Mouse (Mus musculus): ENCODE measurements around the gene Dhx37. TPM values are rescaled to one million over a fixed set of nuclear protein-coding genes. Genes with fewer than 3 reads are reported as not detected.

The Dhx37 gene
- polyA plus RNA-seq (2015; fragmentation: Nextera tagmentation; extraction: Ambion mirVana) = 9.9 and 10.9 TPM in 2 replicates

DNA sequence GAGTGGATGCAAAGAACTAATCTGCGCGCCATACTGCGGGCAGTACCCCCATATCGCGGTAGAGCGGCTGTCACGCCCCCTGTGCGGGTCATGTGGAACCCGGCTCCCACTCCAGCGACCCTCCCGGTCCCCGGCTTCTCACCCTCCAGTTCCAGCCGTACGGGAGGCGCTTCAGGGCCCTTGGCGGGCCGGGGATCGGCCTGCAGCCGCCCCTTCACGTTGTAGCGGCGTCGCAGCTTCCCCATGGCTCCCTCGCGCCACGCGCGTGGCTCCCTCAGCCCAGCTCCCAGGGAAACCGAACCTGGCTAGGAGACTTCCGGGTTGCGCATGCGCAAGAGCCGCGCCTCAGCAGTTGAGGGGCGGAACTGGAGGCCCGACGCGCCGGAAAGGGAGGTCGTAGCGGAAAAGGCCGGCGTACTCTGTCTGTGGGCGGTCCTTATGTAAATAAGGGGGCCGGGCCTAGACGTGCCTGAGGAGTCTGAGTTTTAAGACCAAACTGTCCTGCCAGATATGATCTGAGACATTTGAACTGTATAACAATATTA is at the start of gene Dhx37:
Gene Dhx37, minus strand, starts transcription at position 329 of the 545 bp plus-strand sequence.
- Histone ChIP-seq H3K27me3 (replicated peaks) (no peaks in the 10 kb centered on the region), H3K9ac (replicated peaks) (peak within 1 kb of the TSS; percentile 86), H3K27ac (replicated peaks) (peak within 1 kb of the TSS; percentile 80), H3K4me1 (peaks cover 12% of the 10 kb centered on the region), H3K4me2 (peak within 1 kb of the TSS; percentile 91), H3K9me3 (replicated peaks) (no peaks in the 10 kb centered on the region), H3K36me3 (peaks cover 28% of the 10 kb centered on the region), H3K4me3 (replicated peaks) (peak within 1 kb of the TSS; percentile 94)
- ATAC-seq (ENCODE audit: low FRiP score) = peak; percentile 96
- WGBS = under 1% methylated on average over 46 of the region's 46 CpGs

DNA sequence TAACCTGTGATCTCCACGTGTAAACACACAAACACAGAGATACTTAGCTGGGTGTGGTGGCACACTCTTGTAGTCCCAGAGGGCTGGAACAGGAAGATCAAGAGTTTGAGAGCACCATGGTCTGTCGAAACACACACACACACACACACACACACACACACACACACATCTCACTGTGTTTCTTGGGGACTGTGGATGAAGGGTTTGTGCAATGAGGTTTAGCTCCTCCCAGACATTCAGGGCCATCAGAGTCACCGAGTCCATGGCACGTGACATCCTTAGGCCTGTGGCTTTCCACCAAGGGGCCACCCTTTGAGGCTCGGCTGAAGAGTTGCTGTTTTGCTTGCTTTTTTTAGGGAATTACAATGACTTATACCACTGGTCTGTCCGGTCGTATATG is 48.6 kb upstream of the Dhx37 start:
- H3K4me3 ChIP-seq (replicated peaks) = no peak overlapping the region
- no peaks in the 10 kb centered on the region for H3K9me3 ChIP-seq (replicated peaks)
- H3K27ac ChIP-seq (replicated peaks) = no peak overlapping the region
- 94% methylated on average over 7 of the region's 7 CpGs for WGBS
- no peak overlapping the region for H3K4me2 ChIP-seq
- H3K27me3 ChIP-seq (replicated peaks) = no peaks in the 10 kb centered on the region
- peaks cover 35% of the 10 kb centered on the region for H3K4me1 ChIP-seq
- no peak overlapping the region for H3K9ac ChIP-seq (replicated peaks)
- peaks cover 42% of the 10 kb centered on the region for H3K36me3 ChIP-seq
- no peak for ATAC-seq (ENCODE audit: low FRiP score)

DNA sequence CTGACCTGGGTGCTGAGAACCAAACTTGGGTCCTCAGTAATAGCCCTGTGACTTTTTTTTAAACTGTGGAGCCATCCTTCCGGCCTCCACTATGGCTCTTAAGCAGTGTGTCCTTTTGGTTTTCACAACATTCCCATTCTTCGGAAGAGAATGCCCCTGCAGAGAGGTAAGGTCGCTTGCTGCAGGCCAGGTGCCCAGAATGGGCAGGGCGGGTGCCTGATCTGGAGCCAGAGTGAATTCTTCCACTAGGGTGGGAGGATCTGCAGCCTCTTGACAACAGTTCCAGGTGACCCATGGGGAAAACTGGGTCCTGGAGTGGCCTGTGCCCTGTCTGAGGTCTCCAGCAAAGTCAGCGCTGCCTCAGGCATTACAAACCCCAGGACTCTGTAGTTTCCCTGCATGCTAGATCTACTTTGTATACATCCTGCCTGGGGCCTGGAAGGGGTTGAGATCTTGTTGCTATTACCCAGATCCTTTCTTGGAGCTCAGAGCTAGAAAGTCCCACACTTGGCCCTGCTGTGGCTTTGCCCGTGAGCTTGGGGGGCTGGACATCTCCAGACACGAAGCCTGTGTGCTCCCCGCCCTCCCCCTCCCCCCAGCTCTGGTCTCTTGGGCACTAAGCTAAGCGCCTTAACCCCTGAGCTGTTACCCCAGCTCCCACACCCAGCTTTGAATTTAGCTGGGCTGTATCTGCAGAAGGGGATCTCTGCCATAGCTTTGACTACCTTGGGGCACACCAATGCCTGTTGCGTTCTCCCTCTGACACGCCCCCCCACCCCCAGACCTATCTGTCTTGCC is 46.7 kb upstream of the Dhx37 start:
- H3K4me1 ChIP-seq = peaks cover 45% of the 10 kb centered on the region
- H3K27me3 ChIP-seq (replicated peaks) = no peaks in the 10 kb centered on the region
- 81% methylated on average over 11 of the region's 11 CpGs for WGBS
- peaks cover 31% of the 10 kb centered on the region for H3K36me3 ChIP-seq
- no peak overlapping the region for H3K4me2 ChIP-seq
- no peak for ATAC-seq (ENCODE audit: low FRiP score)
- H3K4me3 ChIP-seq (replicated peaks) = no peak overlapping the region
- no peak overlapping the region for H3K9ac ChIP-seq (replicated peaks)
- no peaks in the 10 kb centered on the region for H3K9me3 ChIP-seq (replicated peaks)
- H3K27ac ChIP-seq (replicated peaks) = no peak overlapping the region

DNA sequence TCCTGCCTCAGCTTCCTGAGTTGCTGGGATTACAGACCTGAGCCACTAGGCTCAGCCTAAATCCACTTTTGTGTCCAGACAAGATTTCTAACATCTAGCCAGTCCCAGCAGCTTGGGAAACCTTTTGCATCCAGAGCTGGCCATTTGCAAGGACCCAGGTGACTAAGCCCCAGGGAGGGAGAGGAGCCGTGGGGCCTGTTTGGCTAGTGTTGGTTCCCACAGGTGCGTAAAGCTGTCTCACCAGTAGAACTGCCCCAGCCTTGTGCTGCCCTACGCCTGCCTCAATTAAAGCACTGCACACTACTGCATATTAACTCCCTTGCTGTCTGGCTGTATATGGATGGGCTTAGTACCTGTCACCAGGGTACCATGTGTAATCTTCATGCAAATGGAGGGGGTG is 45.5 kb upstream of the Dhx37 start:
- H3K4me2 ChIP-seq = no peak overlapping the region
- no peak for ATAC-seq (ENCODE audit: low FRiP score)
- 91% methylated on average over 3 of the region's 3 CpGs for WGBS
- no peak overlapping the region for H3K27ac ChIP-seq (replicated peaks)
- no peaks in the 10 kb centered on the region for H3K27me3 ChIP-seq (replicated peaks)
- peaks cover 19% of the 10 kb centered on the region for H3K36me3 ChIP-seq
- peaks cover 51% of the 10 kb centered on the region for H3K4me1 ChIP-seq
- H3K9me3 ChIP-seq (replicated peaks) = no peaks in the 10 kb centered on the region
- H3K4me3 ChIP-seq (replicated peaks) = no peak overlapping the region
- H3K9ac ChIP-seq (replicated peaks) = no peak overlapping the region

DNA sequence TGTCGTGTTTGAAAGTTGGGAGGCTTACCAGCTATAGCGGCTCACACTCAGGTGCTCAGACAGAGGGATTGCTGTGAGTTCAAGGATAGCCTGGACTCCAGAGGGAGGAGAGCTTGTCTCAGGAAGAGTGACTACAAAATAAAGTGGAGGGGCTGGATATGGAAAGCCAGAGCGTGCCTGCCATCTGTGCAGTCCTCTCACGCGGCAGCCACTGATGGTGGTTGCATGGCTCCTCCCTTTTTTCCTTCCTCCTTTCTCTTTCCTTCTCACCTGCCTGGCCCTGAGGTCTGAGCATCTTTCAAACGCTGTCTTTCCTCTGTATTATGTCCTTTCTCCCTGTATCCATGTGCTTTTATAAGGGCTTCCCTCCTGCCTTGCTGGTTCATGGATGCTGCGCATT is 44.1 kb upstream of the Dhx37 start:
- no peaks in the 10 kb centered on the region for H3K9me3 ChIP-seq (replicated peaks)
- no peak overlapping the region for H3K9ac ChIP-seq (replicated peaks)
- ATAC-seq (ENCODE audit: low FRiP score) = no peak
- H3K4me1 ChIP-seq = peaks cover 51% of the 10 kb centered on the region
- H3K27ac ChIP-seq (replicated peaks) = no peak overlapping the region
- peaks cover 12% of the 10 kb centered on the region for H3K36me3 ChIP-seq
- no peaks in the 10 kb centered on the region for H3K27me3 ChIP-seq (replicated peaks)
- peak overlapping the region; percentile 89 for H3K4me2 ChIP-seq
- 83% methylated on average over 7 of the region's 7 CpGs for whole genome bisulfite sequencing
- H3K4me3 ChIP-seq (replicated peaks) = peak overlapping the region; percentile 95; the same call in 1 of the 2 replicates

DNA sequence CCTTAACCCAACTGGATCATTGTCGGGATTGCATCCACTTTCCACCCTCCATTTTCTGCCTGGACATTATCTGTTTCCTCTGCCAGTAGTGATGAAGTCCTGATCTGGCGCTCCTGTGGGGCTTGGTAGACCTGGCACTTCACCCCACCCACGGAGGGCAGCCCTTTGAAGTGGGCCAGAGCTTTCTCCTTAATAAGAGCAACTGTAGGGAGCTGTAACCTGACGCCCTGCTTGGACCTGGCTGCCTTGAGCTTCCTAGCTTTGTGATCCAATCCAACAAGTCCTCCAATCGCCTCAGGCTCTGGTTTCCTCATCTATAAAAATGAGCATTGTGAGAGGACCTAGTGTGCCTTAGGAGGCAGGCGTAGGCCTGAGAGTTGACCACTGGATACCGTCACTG is 43.6 kb upstream of the Dhx37 start:
- Histone ChIP-seq H3K4me1 (peaks cover 51% of the 10 kb centered on the region), H3K27ac (replicated peaks) (no peak overlapping the region), H3K4me2 (peak overlapping the region; percentile 89), H3K9me3 (replicated peaks) (no peaks in the 10 kb centered on the region), H3K36me3 (peaks cover 7% of the 10 kb centered on the region), H3K9ac (replicated peaks) (peak overlapping the region; percentile 91; the same call in 1 of the 2 replicates), H3K4me3 (replicated peaks) (peak overlapping the region; percentile 95), H3K27me3 (replicated peaks) (no peaks in the 10 kb centered on the region)
- ATAC-seq (ENCODE audit: low FRiP score) = no peak
- WGBS = 64% methylated on average over 7 of the region's 7 CpGs

DNA sequence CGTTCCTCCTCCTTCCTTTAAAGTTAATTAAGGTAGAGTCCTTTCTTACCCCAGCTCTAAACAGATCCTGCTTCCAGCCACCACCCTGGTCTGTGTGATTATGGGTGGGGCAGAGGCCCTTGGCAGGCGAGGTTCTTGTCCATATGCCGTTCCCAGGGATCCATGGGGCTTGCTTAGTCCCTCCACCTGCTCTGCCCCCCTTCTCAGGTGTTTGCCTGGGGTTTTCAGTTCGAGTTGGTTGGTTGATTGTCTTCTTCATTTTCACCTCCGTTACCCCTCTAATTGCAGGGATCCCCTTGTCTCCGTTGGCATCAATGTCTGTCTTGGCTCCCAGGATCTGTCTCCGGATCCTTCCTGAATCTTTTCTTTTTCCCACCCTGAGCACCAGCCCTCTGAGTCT is 42.9 kb upstream of the Dhx37 start:
- ATAC-seq (ENCODE audit: low FRiP score) = no peak
- 0 out of 2 replicates have a peak overlapping the region, but pooled peaks have one; percentile 89 for H3K27ac ChIP-seq (replicated peaks)
- no peaks in the 10 kb centered on the region for H3K27me3 ChIP-seq (replicated peaks)
- peak overlapping the region; percentile 95 for H3K4me3 ChIP-seq (replicated peaks)
- H3K4me1 ChIP-seq = peaks cover 51% of the 10 kb centered on the region
- WGBS = 67% methylated on average over 7 of the region's 7 CpGs
- peak overlapping the region; percentile 91 for H3K9ac ChIP-seq (replicated peaks)
- H3K9me3 ChIP-seq (replicated peaks) = no peaks in the 10 kb centered on the region
- H3K36me3 ChIP-seq = 0 out of 2 replicates have a peak, but pooled peaks cover 6% of the 10 kb centered on the region
- H3K4me2 ChIP-seq = peak overlapping the region; percentile 89

DNA sequence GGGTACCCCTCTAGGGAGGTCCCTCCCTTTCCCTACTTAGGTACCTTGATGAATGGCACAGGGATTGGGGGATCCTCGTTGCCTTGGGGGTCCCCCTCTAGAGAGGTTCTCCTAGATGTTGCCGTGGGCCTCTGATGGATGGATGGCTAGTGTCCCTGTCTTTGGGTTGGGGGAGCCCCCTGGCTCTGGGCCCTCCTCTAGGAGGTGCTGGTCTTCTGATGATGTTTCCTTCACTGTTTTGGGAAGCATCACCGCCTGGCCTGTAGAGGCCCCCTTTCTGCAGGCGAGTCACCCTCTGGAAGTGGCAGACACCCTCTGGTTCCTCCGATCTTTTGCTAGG is 42.3 kb upstream of the Dhx37 start:
- Histone ChIP-seq H3K4me1 (peaks cover 51% of the 10 kb centered on the region), H3K27ac (replicated peaks) (peak overlapping the region; percentile 89), H3K36me3 (0 out of 2 replicates have a peak, but pooled peaks cover 6% of the 10 kb centered on the region), H3K9me3 (replicated peaks) (no peaks in the 10 kb centered on the region), H3K27me3 (replicated peaks) (no peaks in the 10 kb centered on the region), H3K4me3 (replicated peaks) (peak overlapping the region; percentile 95), H3K9ac (replicated peaks) (peak overlapping the region; percentile 91), H3K4me2 (peak overlapping the region; percentile 89)
- ATAC-seq (ENCODE audit: low FRiP score) = peak; percentile 45; the same call in 1 of the 2 replicates
- WGBS = 8% methylated on average over 5 of the region's 5 CpGs

DNA sequence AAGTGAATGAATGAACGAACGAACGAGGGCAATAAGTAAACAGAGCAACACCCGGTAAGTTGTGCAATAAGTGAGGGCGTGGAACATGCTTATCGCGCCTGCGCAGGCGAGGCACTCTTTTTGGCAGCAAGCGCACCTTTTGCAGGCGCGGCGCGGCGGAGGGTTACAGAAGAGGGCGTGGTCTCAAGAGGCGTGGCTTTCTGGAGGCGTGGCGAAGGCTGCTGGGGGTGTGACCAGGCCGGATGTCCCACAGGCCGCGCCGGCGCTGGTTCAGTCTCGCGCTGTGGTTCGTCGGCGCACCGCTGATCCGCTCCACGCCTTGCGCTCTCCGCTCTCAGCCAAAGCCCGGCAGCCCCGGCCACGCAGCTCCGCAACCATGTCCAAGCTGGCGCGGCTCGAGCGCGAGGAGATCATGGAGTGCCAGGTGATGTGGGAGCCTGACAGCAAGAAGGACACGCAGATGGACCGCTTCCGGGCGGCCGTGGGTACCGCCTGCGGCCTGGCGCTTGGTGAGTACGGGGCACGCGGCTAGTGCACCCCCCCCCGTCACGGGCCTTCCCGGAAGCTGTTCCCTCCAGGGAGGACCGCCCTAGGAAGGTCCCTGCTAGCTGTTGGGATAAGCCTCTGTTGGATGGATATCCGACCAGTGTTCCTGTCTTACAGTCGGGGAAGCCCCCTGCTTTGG is 41.8 kb upstream of the Dhx37 start, which contains the start of gene Aacs:
Gene Aacs, plus strand, starts transcription at position 214 of the 685 bp plus-strand sequence.
- Histone ChIP-seq H3K4me1 (peaks cover 50% of the 10 kb centered on the region), H3K4me2 (peak within 1 kb of the TSS; percentile 89), H3K4me3 (replicated peaks) (peak within 1 kb of the TSS; percentile 95), H3K27ac (replicated peaks) (peak within 1 kb of the TSS; percentile 89), H3K27me3 (replicated peaks) (no peaks in the 10 kb centered on the region), H3K9ac (replicated peaks) (peak within 1 kb of the TSS; percentile 91), H3K9me3 (replicated peaks) (no peaks in the 10 kb centered on the region), H3K36me3 (0 out of 2 replicates have a peak, but pooled peaks cover 6% of the 10 kb centered on the region)
- under 1% methylated on average over 60 of the region's 60 CpGs for whole genome bisulfite sequencing
- ATAC-seq (ENCODE audit: low FRiP score) = peak; percentile 94

DNA sequence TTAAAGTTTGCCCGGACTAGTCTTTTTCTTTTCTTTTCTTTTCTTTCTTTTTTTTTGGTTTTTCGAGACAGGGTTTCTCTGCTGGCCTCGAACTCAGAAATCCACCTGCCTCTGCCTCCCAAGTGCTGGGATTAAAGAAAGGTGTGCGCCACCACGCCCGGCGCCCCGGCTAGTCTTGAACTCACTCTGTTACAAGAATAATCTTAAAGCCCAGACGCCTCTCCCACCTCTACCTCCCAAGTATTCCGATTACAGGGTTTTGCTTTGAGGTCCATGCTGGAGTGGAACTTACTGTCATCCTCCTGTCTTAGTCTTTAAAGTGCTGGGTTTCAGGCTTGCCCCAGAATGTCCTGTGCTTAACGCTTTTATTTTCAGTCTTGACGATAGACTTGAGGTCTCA is 41.1 kb upstream of the Dhx37 start:
- Histone ChIP-seq H3K4me1 (peaks cover 46% of the 10 kb centered on the region), H3K27me3 (replicated peaks) (no peaks in the 10 kb centered on the region), H3K9ac (replicated peaks) (peak overlapping the region; percentile 26; the same call in 1 of the 2 replicates), H3K9me3 (replicated peaks) (no peaks in the 10 kb centered on the region), H3K4me3 (replicated peaks) (peak overlapping the region; percentile 95), H3K36me3 (0 out of 2 replicates have a peak, but pooled peaks cover 6% of the 10 kb centered on the region), H3K4me2 (peak overlapping the region; percentile 89), H3K27ac (replicated peaks) (peak overlapping the region; percentile 89; the same call in 1 of the 2 replicates)
- WGBS = 60% methylated on average over 12 of the region's 12 CpGs
- no peak for ATAC-seq (ENCODE audit: low FRiP score)

DNA sequence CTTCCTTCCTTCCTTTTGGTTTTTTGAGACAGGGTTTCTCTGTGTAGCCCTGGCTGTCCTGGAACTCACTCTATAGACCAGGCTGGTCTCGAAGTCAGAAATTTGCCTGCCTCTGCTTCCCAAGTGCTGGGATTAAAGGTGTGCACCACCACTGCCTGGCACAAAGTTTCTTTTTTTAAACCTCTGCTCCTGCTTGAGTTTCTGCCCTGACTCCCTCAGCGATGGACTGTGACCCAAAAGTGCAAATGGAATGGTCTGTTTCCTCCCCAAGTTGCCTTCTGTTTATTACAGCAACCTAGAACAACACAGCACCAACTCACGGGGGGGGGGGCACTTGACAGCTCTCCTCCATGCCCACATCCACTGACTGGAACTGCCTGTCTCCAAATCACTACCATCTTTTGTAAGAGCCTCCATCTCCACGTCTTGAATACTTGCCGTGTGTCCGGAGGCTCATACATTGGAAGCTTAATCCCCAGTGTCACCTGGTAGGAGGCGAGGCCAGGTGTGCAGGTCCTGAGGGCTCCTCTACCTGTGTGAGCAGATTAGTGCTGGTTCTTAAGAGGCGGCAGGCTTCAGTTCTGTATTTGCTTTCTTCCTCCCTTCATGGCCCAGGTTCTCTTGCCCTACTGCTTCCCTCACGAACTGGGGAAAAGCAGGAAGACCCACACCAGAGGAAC is 39.0 kb upstream of the Dhx37 start:
- Histone ChIP-seq H3K4me2 (no peak overlapping the region), H3K4me3 (replicated peaks) (no peak overlapping the region), H3K9ac (replicated peaks) (no peak overlapping the region), H3K36me3 (no peaks in the 10 kb centered on the region), H3K27me3 (replicated peaks) (no peaks in the 10 kb centered on the region), H3K4me1 (peaks cover 27% of the 10 kb centered on the region), H3K9me3 (replicated peaks) (no peaks in the 10 kb centered on the region), H3K27ac (replicated peaks) (no peak overlapping the region)
- WGBS = 83% methylated on average over 9 of the region's 9 CpGs
- no peak for ATAC-seq (ENCODE audit: low FRiP score)

All from neural tube, embryonic 15.5 days (tissue).